In the genomic region with DNA sequence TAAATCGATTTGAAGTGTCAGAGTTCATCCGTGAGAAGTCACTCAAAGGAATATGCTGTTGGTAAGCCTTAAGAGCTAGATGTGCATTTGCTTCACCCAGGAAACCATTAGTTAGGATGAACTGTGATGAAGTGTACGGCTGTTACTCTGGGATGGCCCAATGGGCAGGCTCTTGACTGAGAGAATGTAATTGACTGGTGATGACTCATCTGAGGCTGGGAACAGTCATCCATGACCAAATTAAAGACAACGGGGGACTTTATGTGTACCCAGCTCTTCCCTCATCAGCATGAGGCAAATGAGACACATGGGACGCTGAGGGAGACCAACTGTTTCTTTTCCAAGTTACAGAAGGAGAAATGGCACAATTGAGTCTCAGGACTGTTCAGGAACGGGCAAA, we compare ENCODE assay signal across 28 mouse cellular contexts.
DNase-seq lines count a peak whose midpoint lies in the region; ATAC-seq and TF ChIP-seq lines count a peak whose summit lies in the region.
"Had no signal": no experiment of that assay in that cellular context is flagged by ENCODE, and none has a peak within 500 bp of the region (broad histone marks: within the 10 kb centered on the region; RNA-seq: fewer than 3 reads in every experiment).

No protein-coding gene starts in this region.

- peak; percentile 39; the same call in 1 of the 2 replicates for ATAC-seq in hindbrain, embryonic 13.5 days (ENCODE audit: low FRiP score)
- ATAC-seq in hindbrain, postnatal 0 days = no peak
- ATAC-seq in neural tube, embryonic 13.5 days (ENCODE audit: low read depth) = peak; percentile 40; the same call in 1 of the 2 replicates
- ATAC-seq: forebrain, embryonic 14.5 days; intestine, embryonic 15.5 days had no signal

- no peak overlapping the region for H3K27ac ChIP-seq in hindbrain, embryonic 13.5 days
- no peak overlapping the region for H3K27ac ChIP-seq in hindbrain, postnatal 0 days
- H3K27ac ChIP-seq in neural tube, embryonic 13.5 days (replicated peaks) = no peak overlapping the region
- H3K27ac ChIP-seq: embryonic facial prominence, embryonic 12.5 days; heart, adult 2 months; heart, embryonic 13.5 days; intestine, embryonic 15.5 days; kidney, postnatal 0 days; left cerebral cortex, adult 2 months; limb, embryonic 12.5 days; liver, embryonic 15.5 days; stomach, postnatal 0 days had no signal

- no peak overlapping the region for H3K4me3 ChIP-seq in hindbrain, embryonic 13.5 days
- no peak overlapping the region for H3K4me3 ChIP-seq in hindbrain, postnatal 0 days (ENCODE audit: low read length)
- H3K4me3 ChIP-seq in neural tube, embryonic 13.5 days = no peak overlapping the region
- H3K4me3 ChIP-seq: embryonic facial prominence, embryonic 12.5 days; heart, adult 2 months; heart, embryonic 13.5 days; intestine, embryonic 15.5 days; left cerebral cortex, adult 2 months; limb, embryonic 12.5 days; liver, embryonic 15.5 days had no signal

- no peak overlapping the region for H3K4me2 ChIP-seq in hindbrain, embryonic 13.5 days
- H3K4me2 ChIP-seq in hindbrain, postnatal 0 days (ENCODE audit: low read depth, low read length) = no peak overlapping the region
- H3K4me2 ChIP-seq in neural tube, embryonic 13.5 days = no peak overlapping the region
- H3K4me2 ChIP-seq: embryonic facial prominence, embryonic 12.5 days; heart, embryonic 13.5 days; intestine, embryonic 15.5 days; limb, embryonic 12.5 days; liver, embryonic 15.5 days; lung, embryonic 14.5 days had no signal

- TF ChIP-seq CTCF in hindbrain, postnatal 0 days (IDR thresholded peaks at IDR 0.05; ENCODE audit: low read depth) = no peak

- no peak for DNase-seq in hindbrain, postnatal 0 days (ENCODE audit: low spot score)
- peak; percentile 2 to 4 for DNase-seq in layer of hippocampus, postnatal 36 days
- DNase-seq in layer of hippocampus, postnatal 10 days (ENCODE audit: low spot score in 2 of 2) = no peak
- DNase-seq in Muller cell, postnatal 12 days (ENCODE audit: inconsistent ontology term) = peak; percentile 49
- no peak for DNase-seq in embryo, embryonic 10.5 days (ENCODE audit: low spot score)
- DNase-seq: adrenal gland, adult 8-10 months; B cell, adult 2 months; embryo, embryonic 11 days; heart, adult 2 months; heart, postnatal 10 days; kidney, adult 8-10 months; kidney, postnatal 4 days; lung, embryonic 14.5 days; lung, postnatal 14 days; right cerebral cortex, postnatal 4 days; thymus, adult 18-20 months; thymus, postnatal 25 days had no signal

- no peaks in the 10 kb centered on the region for H3K36me3 ChIP-seq in hindbrain, embryonic 13.5 days
- H3K36me3 ChIP-seq in hindbrain, postnatal 0 days (ENCODE audit: insufficient read depth, low read length) = no peaks in the 10 kb centered on the region
- no peaks in the 10 kb centered on the region for H3K36me3 ChIP-seq in neural tube, embryonic 13.5 days
- H3K36me3 ChIP-seq: embryonic facial prominence, embryonic 12.5 days; heart, embryonic 13.5 days; intestine, embryonic 15.5 days; limb, embryonic 12.5 days; liver, embryonic 15.5 days had no signal

- H3K9me3 ChIP-seq in hindbrain, embryonic 13.5 days = no peaks in the 10 kb centered on the region
- no peaks in the 10 kb centered on the region for H3K9me3 ChIP-seq in hindbrain, postnatal 0 days (ENCODE audit: low read length)
- no peaks in the 10 kb centered on the region for H3K9me3 ChIP-seq in neural tube, embryonic 13.5 days
- H3K9me3 ChIP-seq: embryonic facial prominence, embryonic 12.5 days; heart, embryonic 13.5 days; intestine, embryonic 15.5 days; limb, embryonic 12.5 days; liver, embryonic 15.5 days had no signal

- H3K27me3 ChIP-seq in hindbrain, embryonic 13.5 days = no peaks in the 10 kb centered on the region
- H3K27me3 ChIP-seq in hindbrain, postnatal 0 days (ENCODE audit: insufficient read depth, low read length) = no peaks in the 10 kb centered on the region
- H3K27me3 ChIP-seq in neural tube, embryonic 13.5 days = no peaks in the 10 kb centered on the region
- H3K27me3 ChIP-seq: embryonic facial prominence, embryonic 12.5 days; heart, embryonic 13.5 days; intestine, embryonic 15.5 days; limb, embryonic 12.5 days; liver, embryonic 15.5 days had no signal

- H3K4me1 ChIP-seq in hindbrain, embryonic 13.5 days (replicated peaks) = no peaks in the 10 kb centered on the region
- no peaks in the 10 kb centered on the region for H3K4me1 ChIP-seq in hindbrain, postnatal 0 days (ENCODE audit: insufficient read depth, low read length)
- no peaks in the 10 kb centered on the region for H3K4me1 ChIP-seq in neural tube, embryonic 13.5 days (replicated peaks)
- H3K4me1 ChIP-seq: embryonic facial prominence, embryonic 12.5 days; heart, embryonic 13.5 days; intestine, embryonic 15.5 days; limb, embryonic 12.5 days; liver, embryonic 15.5 days had no signal

- no peak overlapping the region for H3K9ac ChIP-seq in hindbrain, embryonic 13.5 days
- H3K9ac ChIP-seq in hindbrain, postnatal 0 days (replicated peaks; ENCODE audit: low read length) = no peak overlapping the region
- H3K9ac ChIP-seq in neural tube, embryonic 13.5 days = no peak overlapping the region
- H3K9ac ChIP-seq: embryonic facial prominence, embryonic 12.5 days; heart, embryonic 13.5 days; intestine, embryonic 15.5 days; limb, embryonic 12.5 days; liver, embryonic 15.5 days; lung, embryonic 14.5 days had no signal

- WGBS in hindbrain, embryonic 13.5 days = 82% methylated on average over 6 of the region's 6 CpGs
- 79% methylated on average over 6 of the region's 6 CpGs for WGBS in hindbrain, postnatal 0 days
- 70% methylated on average over 6 of the region's 6 CpGs for WGBS in neural tube, embryonic 13.5 days

Comparison
In these comparisons a context has a peak if more than half of its experiments do, and no peak if none do; other contexts are left out.
1. DNase-seq: peak in layer of hippocampus, postnatal 36 days (2 of 2) and Muller cell, postnatal 12 days (single experiment); none in hindbrain, postnatal 0 days (single experiment), layer of hippocampus, postnatal 10 days (0 of 2) and embryo, embryonic 10.5 days (single experiment).